Mouse (Mus musculus) hindbrain, embryonic 16.5 days (tissue): ENCODE results near the gene Rela. TPM values are rescaled to one million over a fixed set of nuclear protein-coding genes. Genes with fewer than 3 reads are reported as not detected.

ENCODE experiments used
- ATAC-seq: fragments of 200-750 bp; cut with Nextera tagmentation; 2 replicates; pipeline ENCODE4 v1.8.0; 2017; ENCODE audit warnings: moderate TSS enrichment, moderate library complexity
- H3K27ac ChIP-seq: fragments of 300-500 bp; sonication (generic); 2 replicates; pipeline ENCODE4 v1.5.1; 2014; ENCODE audit warnings: low read depth, mild to moderate bottlenecking, control low read depth, low read length, moderate library complexity
- H3K27me3 ChIP-seq: fragments of 300-500 bp; sonication (generic); replicated peaks from 2 replicates; pipeline ENCODE4 v1.6.1; 2014; ENCODE audit warnings: low read length; ENCODE audit not compliant: control insufficient read depth, insufficient read depth
- H3K36me3 ChIP-seq: fragments of 300-500 bp; sonication (generic); 2 replicates; pipeline ENCODE4 v1.6.1; 2014; ENCODE audit warnings: mild to moderate bottlenecking, low read length, moderate library complexity, mixed read lengths; ENCODE audit not compliant: control insufficient read depth, insufficient read depth
- H3K4me1 ChIP-seq: fragments of 300-500 bp; sonication (generic); 2 replicates; pipeline ENCODE4 v1.6.1; 2014; ENCODE audit warnings: low read depth, low read length; ENCODE audit not compliant: control insufficient read depth, insufficient read depth
- H3K4me2 ChIP-seq: fragments of 300-500 bp; sonication (generic); 2 replicates; pipeline ENCODE4 v1.6.1; 2014; ENCODE audit warnings: mild to moderate bottlenecking, low read length, control low read depth, moderate library complexity
- H3K4me3 ChIP-seq: fragments of 300-500 bp; sonication (generic); 2 replicates; pipeline ENCODE4 v1.5.1; 2014; ENCODE audit warnings: mild to moderate bottlenecking, low read length, control low read depth, moderate library complexity
- H3K9ac ChIP-seq: fragments of 300-500 bp; sonication (generic); 2 replicates; pipeline ENCODE4 v1.6.1; 2014; ENCODE audit warnings: low read depth, mild to moderate bottlenecking, control low read depth, low read length, moderate library complexity
- H3K9me3 ChIP-seq: fragments of 300-500 bp; sonication (generic); 2 replicates; pipeline ENCODE4 v1.6.1; 2014; ENCODE audit warnings: mild to moderate bottlenecking, low read length, moderate library complexity; ENCODE audit not compliant: control insufficient read depth
- WGBS: fragments of 180-500 bp; shearing (Covaris S2); extraction: QIAGEN DNeasy Blood & Tissue Kit; methylation state at CpG from one replicate; pipeline ENCODE4 v1.1.7; 2014; 5-methylcytosine and 5-hydroxymethylcytosine counted together
- polyA plus RNA-seq: library from polyadenylated mRNA; unstranded; fragments of >200 nt; fragmentation: Nextera tagmentation; extraction: Ambion mirVana; gene quantifications from 2 replicates; pipeline ENCODE4 v1.2.1, GENCODE M21; 2015

Gene Rela
- polyA plus RNA-seq, 1 experiment from 2014 or later: 35.7 TPM

GRCm38 (mm10) chr19:5625311-5625710, 12.0 kb upstream of the Rela start:
- ATAC-seq: no peak
- Histone ChIP-seq H3K4me2 (no peak overlapping the region), H3K4me1 (no peaks in the 10 kb centered on the region), H3K27me3 (no peaks in the 10 kb centered on the region), H3K4me3 (no peak overlapping the region), H3K9me3 (no peaks in the 10 kb centered on the region), H3K36me3 (no peaks in the 10 kb centered on the region), H3K9ac (no peak overlapping the region), H3K27ac (no peak overlapping the region)
- 81% methylated on average over 8 of the region's 8 CpGs for WGBS

- no peak for ATAC-seq
- H3K4me3 ChIP-seq: no peak overlapping the region
Observed at GRCm38 (mm10) chr19:5629907-5630306, 7.4 kb upstream of the Rela start.

GRCm38 (mm10) chr19:5632120-5632519, 5.2 kb upstream of the Rela start:
- Histone ChIP-seq H3K36me3 (no peaks in the 10 kb centered on the region), H3K4me1 (peaks cover 10% of the 10 kb centered on the region), H3K4me2 (no peak overlapping the region), H3K27ac (no peak overlapping the region), H3K9ac (no peak overlapping the region), H3K27me3 (no peaks in the 10 kb centered on the region), H3K9me3 (no peaks in the 10 kb centered on the region), H3K4me3 (no peak overlapping the region)
- ATAC-seq: no peak
- whole genome bisulfite sequencing: 80% methylated on average over 9 of the region's 9 CpGs

More at GRCm38 (mm10) chr19:5629907-5630306, 7.4 kb upstream of the Rela start:
- H3K27me3 ChIP-seq: no peaks in the 10 kb centered on the region
- no peak overlapping the region for H3K27ac ChIP-seq
- no peaks in the 10 kb centered on the region for H3K36me3 ChIP-seq
- no peaks in the 10 kb centered on the region for H3K9me3 ChIP-seq
- H3K9ac ChIP-seq: no peak overlapping the region
- no peak overlapping the region for H3K4me2 ChIP-seq
- H3K4me1 ChIP-seq: no peaks in the 10 kb centered on the region

GRCm38 (mm10) chr19:5636036-5636570, 1.2 kb upstream of the Rela start:
- no peaks in the 10 kb centered on the region for H3K9me3 ChIP-seq
- no peak for ATAC-seq
- H3K9ac ChIP-seq: no peak overlapping the region
- 83% methylated on average over 7 of the region's 7 CpGs for WGBS
- H3K4me1 ChIP-seq: peaks cover 20% of the 10 kb centered on the region
- peak overlapping the region; percentile 96 for H3K4me2 ChIP-seq
- no peaks in the 10 kb centered on the region for H3K27me3 ChIP-seq
- H3K36me3 ChIP-seq: peaks cover 16% of the 10 kb centered on the region
- no peak overlapping the region for H3K4me3 ChIP-seq
- H3K27ac ChIP-seq: no peak overlapping the region; the same call in 1 of the 2 replicates

GRCm38 (mm10) chr19:5636571-5637041, 677 bp upstream of the Rela start:
- peak overlapping the region; percentile 86 for H3K9ac ChIP-seq
- ATAC-seq: no peak; the same call in 1 of the 2 replicates
- no peaks in the 10 kb centered on the region for H3K9me3 ChIP-seq
- H3K27me3 ChIP-seq: no peaks in the 10 kb centered on the region
- H3K4me1 ChIP-seq: peaks cover 20% of the 10 kb centered on the region
- H3K36me3 ChIP-seq: peaks cover 21% of the 10 kb centered on the region
- WGBS: 36% methylated on average over 12 of the region's 12 CpGs
- peak overlapping the region; percentile 93 for H3K27ac ChIP-seq
- peak overlapping the region; percentile 96 for H3K4me2 ChIP-seq
- peak overlapping the region; percentile 75 for H3K4me3 ChIP-seq

- Histone ChIP-seq H3K4me3 (peak overlapping the region; percentile 75), H3K9ac (peak overlapping the region; percentile 86), H3K27ac (peak overlapping the region; percentile 93; the same call in 1 of the 2 replicates), H3K4me2 (peak overlapping the region; percentile 96), H3K9me3 (no peaks in the 10 kb centered on the region), H3K27me3 (no peaks in the 10 kb centered on the region), H3K36me3 (peaks cover 36% of the 10 kb centered on the region), H3K4me1 (peaks cover 20% of the 10 kb centered on the region)
- WGBS: 88% methylated on average over 18 of the region's 18 CpGs
- ATAC-seq: no peak
Observed at GRCm38 (mm10) chr19:5638416-5639005, 1.2 kb downstream of the Rela start.

GRCm38 (mm10) chr19:5640339-5640738, 3.1 kb downstream of the Rela start:
- WGBS: 71% methylated on average over 9 of the region's 9 CpGs
- Histone ChIP-seq H3K4me1 (peaks cover 20% of the 10 kb centered on the region), H3K4me2 (no peak overlapping the region), H3K4me3 (no peak overlapping the region), H3K9me3 (no peaks in the 10 kb centered on the region), H3K36me3 (peaks cover 44% of the 10 kb centered on the region), H3K9ac (no peak overlapping the region), H3K27ac (no peak overlapping the region), H3K27me3 (no peaks in the 10 kb centered on the region)
- ATAC-seq: no peak

- Histone ChIP-seq H3K4me3 (no peak overlapping the region), H3K27ac (no peak overlapping the region), H3K9me3 (no peaks in the 10 kb centered on the region), H3K9ac (no peak overlapping the region; the same call in 1 of the 2 replicates), H3K4me2 (no peak overlapping the region), H3K36me3 (peaks cover 51% of the 10 kb centered on the region), H3K27me3 (no peaks in the 10 kb centered on the region), H3K4me1 (peaks cover 19% of the 10 kb centered on the region)
- 93% methylated on average over 17 of the region's 17 CpGs for WGBS
- ATAC-seq: no peak
Observed at GRCm38 (mm10) chr19:5641021-5641420, 3.7 kb downstream of the Rela start.

- H3K4me1 ChIP-seq: peaks cover 14% of the 10 kb centered on the region
- ATAC-seq: no peak
- no peak overlapping the region for H3K27ac ChIP-seq
- WGBS: 93% methylated on average over 8 of the region's 8 CpGs
- H3K9ac ChIP-seq: no peak overlapping the region
- no peaks in the 10 kb centered on the region for H3K9me3 ChIP-seq
- no peaks in the 10 kb centered on the region for H3K27me3 ChIP-seq
- no peak overlapping the region for H3K4me3 ChIP-seq
- H3K36me3 ChIP-seq: peaks cover 57% of the 10 kb centered on the region
- no peak overlapping the region for H3K4me2 ChIP-seq
Observed at GRCm38 (mm10) chr19:5641641-5642040, 4.4 kb downstream of the Rela start.
